Mouse (Mus musculus) adrenal gland, postnatal 25 days (tissue): ENCODE results near the gene Ccdc186. TPM values are rescaled to one million over a fixed set of nuclear protein-coding genes. Genes with fewer than 3 reads are reported as not detected.

Experiments used
- DNase-seq: peaks from one replicate; pipeline ENCODE4 v3.0.0; 2021; ENCODE audit warnings: mixed read lengths
- long read RNA-seq: library from polyadenylated mRNA; stranded (forward); transcript quantifications from one replicate; pipeline ENCODE4 v2.0.0, GENCODE M21; 2021
- total RNA-seq: library from RNA; stranded (reverse); gene quantifications from 2 replicates; pipeline ENCODE4 v1.2.3, GENCODE M21; 2021

Ccdc186 gene
- 25.5 and 31.9 TPM in 2 replicates for total RNA-seq
- long read RNA-seq, full-length matches to known transcripts = 5 of 13 reads
- long read RNA-seq, partial matches to known transcripts = 5 of 13 reads
- long read RNA-seq, other reads (novel, unspliced or antisense) = 3 of 13 reads

DNA sequence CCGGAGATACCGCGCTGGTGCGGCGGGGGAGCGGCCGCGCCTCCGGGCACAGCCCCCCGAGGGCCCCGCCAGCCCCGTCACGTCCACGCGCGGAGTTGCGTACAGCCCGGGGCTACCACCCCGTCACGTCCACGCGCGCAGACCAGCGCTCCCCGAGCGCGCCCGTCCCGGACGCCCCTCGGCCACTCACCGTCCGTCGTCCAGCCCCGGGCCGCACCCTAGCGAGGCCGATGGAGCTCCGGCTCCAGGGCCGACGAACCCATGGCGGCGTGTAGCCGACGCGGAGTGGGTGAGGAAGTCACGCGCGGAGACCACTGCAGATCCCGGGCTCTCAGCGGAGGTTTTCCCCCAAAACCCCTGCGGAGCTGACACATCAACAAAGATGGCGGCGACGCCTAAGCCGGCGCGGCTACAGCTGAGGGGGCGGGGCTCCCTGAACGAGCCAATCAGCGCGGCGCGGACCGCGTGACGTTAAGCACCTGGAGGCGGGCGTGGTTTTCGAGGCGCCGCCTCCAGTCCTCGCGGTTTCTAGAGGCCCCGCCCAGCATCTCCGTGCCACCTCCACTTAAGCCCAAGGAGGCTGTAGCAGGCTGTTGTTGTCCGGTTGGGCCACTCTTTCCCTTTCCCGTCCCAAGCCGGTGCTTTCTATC is at the start of gene Ccdc186:
Gene Ccdc186 (minus strand): TSS at position 393 of the 650 bp plus-strand sequence.
- DNase-seq = peak; percentile 97

DNA sequence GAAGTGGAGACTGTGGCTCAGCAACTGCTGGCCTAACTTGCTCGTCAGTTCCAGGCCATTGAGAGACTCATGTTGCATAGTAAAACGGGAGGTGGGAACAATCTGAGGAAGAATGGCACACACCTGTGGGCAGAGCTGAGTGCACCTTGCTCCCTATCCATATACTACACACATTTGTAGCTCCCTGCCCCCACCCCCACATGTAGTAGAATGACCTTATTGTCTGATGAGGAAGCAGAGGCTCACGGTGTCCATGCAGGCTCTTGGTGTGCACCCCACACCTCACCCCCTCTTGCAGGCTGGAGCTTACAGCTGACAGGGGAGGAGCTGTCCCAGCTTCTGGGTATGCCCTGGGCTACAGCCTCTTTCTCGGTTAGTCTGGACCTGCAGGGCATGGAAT is 45.7 kb upstream of the Ccdc186 start:
- DNase-seq = no peak

DNA sequence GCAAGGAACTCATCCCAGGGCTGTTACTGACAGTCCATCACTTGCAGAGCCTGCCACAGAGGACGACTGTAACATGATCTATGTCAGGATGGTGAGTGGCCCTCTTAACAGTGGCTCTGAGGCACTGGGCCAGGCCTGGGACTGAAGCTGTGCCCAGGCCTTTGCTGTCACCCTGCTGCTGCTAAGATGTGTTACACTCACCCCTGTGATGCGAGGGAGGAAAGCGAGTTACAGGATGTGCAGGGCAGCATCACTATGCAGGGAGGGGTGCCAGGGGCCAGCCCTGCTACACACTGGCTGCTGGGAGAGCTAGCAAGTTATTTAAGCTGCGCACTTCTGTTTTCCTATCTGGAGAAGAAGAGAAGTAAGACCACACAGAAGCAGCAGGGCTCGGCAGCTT is 34.5 kb upstream of the Ccdc186 start:
- no peak for DNase-seq

DNA sequence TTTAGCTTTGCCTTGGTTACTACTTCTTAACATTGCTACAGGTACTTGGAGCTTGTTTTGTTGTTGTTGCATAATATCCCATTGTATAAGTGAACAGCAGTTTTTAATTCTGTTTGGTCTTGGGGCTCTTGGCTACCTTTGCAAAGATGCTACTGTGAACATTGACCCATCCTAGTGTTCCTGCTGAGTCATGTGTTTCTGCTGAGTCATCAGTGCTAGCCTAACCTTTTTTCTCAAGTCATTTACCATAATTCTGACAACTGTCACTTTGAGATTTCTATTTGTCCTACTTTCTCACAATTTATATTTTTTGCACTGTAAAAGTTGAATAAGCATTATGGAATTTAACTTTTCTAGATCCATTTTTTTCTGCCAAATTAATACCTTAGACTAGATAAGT is 30.6 kb upstream of the Ccdc186 start:
- no peak for DNase-seq

DNA sequence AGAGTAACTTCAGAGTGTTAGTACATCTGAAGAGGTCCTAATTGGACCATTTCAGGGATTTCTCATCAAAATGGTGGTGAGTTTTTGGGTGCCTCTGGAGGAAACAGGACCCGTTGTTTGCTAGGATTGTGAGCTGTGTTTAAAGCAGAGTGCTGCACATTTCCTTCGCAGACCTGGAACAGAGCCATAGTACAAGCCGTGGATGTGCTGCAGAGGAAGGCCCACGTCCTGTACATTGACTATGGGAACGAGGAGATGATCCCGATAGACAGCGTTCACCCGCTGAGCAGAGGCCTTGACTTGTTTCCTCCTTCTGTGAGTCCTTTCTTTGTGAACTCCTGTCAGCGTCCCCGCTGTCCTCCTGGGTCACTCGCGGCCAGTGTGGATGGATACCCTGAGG is 21.0 kb upstream of the Ccdc186 start:
- DNase-seq = no peak

DNA sequence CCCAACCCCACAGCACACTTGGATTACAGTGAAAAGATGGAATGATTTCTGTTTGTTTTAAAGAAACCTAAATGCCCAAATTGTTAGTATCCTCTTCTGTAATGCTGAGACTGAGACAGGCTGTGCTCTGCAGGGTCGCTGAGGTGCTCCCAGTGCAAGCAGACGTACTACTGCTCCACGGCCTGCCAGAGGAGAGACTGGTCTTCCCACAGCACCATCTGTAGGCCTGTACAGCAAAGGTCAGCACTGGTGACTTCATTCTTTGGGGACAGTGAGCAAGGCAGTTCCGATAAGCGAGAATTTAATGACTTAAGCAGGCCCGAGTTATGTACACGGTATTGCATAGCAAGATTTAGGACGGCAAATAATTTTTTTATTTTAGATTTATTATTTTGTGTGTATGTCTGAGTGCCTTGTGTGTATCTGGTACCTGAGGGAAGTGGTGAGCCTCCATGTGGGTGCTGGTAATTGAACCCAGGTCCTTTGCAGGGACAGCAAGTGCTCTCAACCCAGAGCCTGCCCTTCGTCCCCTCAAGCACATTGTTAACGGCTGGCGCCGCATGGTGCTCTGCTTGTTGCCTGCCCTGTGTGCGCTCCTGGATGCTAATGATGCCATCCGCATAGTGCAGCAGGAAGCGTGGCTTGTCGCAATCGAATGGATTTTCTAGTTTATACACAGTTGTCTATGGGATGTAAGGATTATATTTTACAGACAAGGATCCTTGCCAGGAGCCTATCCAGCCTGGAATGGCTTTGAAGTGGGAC is 17.1 kb upstream of the Ccdc186 start:
- DNase-seq = no peak

DNA sequence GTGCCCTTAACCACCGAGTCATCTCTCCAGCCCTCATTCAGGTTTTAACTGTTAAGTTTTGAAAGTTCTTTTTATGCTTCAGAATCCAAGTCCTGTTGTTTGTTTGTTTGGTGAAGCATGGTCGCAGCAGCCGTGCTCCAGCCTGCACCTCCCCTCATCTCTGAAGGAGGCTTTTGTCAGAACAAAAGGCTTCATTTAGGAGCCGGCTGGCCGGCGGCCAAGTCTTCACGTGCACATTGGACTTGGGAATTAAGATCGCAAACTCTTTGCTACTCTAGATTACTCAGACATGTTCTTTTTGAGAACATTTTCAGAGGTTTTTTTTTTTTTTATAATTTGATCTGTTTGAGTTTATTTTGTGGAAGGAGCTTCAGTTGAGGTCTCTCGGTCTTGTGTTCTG is 13.3 kb upstream of the Ccdc186 start:
- DNase-seq = no peak

DNA sequence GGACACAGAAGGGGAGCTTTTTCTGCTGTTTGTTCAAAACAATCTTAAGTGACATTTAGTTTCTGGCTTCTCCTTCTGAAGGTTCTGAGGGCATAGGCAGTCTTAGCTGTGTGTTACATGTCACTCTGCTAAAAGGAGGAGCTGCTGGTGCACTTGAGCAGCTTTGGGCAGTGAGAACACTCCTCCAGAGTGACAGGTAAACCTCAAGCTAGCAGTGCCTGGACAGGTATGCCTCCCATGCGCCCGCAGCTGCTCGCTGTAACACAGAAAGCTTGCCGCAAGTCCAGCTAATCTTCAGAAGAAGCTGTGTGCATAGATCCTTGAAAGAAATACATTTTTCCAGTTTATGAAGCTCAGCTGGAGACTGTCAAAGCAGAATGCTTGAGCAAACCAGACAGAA is 8.2 kb upstream of the Ccdc186 start:
- DNase-seq = no peak

DNA sequence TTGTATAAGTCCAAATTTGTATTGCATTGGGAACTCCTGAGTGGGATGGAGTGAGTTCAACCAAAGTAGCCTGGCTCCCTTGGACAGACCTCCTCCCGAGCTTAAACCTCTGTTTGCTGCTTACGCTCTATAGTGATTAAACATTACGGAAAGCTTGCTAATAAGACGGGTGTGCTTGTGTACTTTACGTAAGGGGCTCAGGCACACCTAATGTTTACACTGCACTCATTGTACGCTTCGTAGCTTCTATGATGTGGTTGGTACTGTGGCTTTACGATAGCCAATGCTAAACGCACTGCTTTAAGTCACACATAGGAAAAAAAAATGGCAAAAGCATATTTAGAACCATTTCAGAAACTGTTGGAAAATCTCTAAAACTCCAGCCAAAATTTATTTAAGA is 7.3 kb upstream of the Ccdc186 start:
- DNase-seq = no peak

DNA sequence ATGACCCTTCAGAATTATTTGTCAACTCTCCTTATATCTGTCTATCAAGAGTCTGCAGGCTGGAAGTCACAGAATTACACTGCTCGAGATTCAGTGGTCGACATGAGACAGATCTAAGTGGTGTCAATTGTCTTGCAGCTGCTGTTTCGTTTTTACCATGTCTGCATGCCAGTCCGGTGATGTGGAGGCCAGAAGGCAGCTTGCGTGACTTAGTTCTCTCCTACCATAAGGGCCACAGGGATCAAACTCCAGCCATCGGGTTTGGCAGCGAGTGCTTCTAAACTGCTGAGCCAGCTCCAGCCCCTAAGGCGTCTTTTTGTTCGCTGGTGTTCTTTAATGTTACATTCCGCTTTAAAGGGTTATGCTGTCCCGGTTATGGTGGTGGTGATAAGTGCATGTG is 6.3 kb upstream of the Ccdc186 start:
- DNase-seq = no peak

DNA sequence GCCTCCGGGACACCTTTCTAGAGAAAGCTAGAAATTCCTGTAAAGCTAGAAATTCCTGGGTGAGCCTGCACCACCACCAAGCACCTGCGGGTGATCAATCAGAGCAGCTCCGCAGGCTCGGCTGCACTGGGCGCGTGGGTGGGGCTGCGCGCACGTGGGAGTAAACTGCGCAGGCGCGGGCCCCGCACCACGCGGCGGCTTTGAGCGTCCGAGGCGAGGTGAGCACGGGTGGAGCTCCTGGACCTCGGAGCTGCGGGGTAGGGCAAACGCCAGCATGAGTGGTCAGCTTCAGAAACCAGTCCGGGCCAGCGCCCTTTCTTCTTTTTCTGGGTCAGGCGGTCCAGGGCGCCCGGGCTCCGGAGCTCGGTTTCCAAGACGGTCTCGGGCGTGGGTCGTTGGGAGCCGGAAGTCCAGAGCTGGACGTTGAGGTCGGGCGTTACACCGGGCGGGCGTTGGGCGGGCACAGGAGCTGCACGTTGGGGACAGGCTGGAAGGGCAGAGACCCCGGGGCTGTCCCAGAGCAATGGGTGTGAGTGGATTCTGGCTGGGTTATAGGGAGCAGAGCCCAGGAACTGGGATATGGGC is 4.1 kb upstream of the Ccdc186 start, which contains the start of gene Tdrd1:
Gene Tdrd1 (plus strand): TSS at position 163 of the 585 bp plus-strand sequence.
- no peak for DNase-seq

DNA sequence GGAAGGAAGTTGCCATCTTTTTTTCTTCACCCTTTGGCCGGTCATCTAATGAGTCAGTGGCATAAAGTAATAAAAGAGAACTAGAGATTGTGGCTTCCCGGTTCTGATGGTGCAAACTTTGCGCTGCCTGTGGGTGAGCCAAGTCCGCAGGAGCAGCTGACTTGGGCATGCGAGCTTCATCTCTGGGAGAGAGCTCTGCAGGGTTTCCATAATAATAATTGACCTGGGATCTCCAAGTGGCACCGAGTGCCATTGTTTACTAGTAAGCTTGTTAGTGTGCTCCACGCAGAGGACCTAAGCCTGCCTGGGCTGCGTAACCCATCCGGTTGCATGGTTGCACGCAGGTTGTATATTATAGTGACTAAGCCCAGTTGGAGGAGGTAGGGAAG is 452 bp upstream of the Ccdc186 start:
- DNase-seq = no peak

DNA sequence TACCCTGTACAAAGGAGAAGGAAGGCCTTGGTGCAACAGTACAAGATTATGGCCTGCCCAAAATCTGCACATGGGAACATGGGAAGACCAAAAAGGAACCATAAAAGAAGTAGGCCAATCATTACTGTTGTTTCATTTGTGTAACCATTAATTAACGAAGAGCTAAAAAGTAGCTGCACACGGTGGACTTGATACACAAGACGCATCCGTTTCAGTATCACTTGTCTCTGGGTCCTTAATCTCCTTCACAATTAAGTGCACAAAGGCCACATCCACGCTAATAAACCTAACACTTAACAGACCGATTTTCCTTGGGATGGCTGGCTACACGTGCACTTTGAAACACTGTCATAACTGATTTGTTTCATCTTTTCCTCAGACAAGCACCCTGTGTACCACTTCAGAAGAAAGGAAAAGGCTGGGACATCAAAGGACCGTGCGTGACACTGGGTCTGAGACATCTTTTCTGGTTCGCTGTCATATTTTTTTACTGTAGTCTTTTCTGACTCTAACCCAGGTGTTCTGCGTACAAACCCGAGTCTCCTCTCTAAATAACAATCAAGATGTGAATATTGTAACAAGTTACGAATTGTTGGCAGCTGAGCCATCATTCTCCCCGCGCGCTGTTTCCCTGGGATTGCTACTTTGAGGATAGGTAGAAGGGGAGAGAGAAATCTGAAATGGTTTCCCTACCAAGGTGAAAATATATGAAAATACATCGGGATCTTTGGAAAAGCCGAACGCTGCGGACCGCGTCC is 771 bp downstream of the Ccdc186 start:
- no peak for DNase-seq

DNA sequence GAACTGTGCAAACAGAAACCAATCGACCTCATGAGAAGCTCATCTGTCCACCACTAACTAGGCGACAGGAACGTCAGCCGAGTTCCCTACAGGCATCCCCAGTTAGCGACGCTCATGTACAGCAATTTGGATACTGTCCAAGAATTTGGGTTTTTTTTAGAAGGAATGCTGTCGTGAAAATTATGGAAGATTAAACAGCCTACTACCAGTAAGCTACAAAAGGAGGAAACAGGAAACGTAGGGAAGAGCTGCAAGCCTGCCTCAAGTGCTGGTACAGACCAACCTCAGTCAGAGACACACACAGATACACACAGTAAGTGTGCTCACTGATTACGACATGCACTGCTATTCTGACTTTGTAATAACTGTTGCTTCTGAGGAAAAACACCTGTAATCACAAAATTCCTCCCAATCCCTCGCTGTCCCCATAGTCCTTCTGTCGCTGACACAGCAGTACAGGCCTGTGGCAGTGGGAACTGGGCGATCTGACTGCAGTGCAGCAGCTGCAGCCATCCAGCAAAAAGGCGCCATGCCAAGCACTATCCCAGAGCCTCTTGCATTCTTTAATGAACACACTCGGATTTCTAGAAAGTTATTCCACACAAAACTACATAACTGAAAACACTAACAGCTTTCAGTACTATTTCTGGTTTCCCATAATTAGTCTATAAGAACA is 4.0 kb downstream of the Ccdc186 start:
- DNase-seq = no peak

DNA sequence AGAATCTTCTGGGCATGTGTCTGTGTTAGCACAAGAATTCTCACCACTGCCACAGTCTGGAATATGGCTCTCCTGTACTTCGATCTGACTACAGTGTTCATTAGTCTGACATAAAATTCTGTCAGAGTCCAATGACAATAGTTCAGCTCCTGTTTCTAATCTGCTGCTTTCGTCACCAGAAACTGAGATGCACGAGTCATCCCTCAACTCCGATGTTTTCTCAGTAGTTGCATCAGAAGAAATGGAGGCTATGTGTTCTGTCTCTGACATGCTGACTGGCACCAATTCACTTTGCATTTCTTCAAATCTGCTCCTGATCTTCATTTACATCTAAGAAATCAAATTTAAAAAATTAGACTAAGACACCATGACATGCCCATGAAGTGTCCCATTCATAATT is 8.6 kb downstream of the Ccdc186 start:
- no peak for DNase-seq

DNA sequence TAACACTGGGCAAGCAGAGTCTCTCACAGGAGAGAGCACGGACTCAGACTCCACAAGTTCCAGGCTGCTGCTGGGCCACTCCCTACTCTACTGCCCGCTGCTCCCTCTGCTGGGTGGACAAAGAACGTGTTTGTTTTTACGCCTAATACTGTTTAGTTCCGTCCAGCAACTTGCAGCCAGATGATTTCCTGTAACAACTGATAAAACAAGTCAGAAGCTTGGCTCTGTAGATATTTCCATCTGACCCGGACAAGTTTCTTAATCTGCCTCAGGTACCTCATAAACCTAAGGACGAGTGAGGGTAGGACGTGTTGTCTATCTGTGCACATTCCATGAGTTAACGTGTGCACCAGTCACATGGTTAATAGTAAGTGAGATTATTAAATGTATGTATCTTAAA is 10.4 kb downstream of the Ccdc186 start:
- DNase-seq = peak; percentile 43

DNA sequence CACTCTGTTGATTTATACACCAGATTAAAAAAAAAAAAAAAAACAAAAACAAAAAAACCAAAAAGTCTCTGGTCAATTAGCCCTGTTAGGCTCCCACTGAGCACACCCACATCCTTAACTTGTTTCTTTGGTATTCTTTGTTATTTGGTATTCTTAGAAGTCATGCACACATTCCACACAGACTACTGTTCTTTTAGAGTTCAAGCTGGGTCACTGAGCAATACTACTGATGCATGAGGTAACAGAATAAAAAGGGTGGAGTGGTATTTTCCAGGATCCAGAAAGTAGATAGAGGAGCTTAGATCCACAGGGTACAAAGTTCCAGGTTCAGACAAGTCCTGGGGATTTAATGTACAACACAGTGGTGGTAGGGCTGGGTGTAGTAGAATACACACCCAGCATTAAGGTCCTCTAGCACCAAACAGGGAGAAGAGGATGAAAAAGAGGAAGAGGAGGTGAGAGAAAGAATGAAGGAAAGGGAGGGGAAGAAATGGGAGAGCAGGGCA is 11.3 kb downstream of the Ccdc186 start:
- no peak for DNase-seq

DNA sequence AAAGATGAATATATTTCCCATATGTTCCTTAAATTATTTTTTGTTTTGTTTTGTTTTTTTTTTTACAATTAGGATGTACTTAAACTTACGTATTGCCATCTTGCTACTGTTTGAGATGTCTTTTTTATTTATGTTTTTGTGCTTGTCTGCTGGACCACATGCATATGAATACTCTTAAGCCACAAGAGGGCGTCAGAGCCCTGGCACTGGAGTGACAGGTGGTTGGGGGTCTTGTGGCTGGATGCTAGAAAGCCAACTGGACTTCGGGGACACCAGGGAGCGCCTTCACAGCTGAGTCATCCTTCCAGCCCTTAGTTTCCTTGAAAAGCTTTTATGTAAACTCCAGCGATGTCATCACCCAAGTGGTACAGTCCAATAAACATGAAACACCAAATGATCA is 13.2 kb downstream of the Ccdc186 start:
- DNase-seq = no peak

DNA sequence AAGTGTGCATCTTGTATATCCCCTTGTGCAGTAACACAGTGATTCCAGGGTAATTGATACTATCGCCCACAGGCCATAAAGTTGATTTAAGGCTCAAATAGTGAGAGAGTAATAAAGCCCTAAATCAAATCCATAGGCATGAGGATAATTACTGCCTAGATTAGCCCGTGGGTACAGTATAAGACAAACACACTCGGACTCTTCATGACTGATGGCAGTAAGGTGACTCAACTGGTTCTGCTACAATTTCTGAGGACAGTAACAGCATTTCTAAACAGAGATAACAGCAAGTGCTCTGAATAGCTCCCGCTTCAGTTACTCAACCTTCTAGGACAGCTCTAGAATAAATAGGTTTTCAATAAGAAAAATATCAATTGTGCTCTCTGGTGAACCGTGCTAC is 14.9 kb downstream of the Ccdc186 start:
- no peak for DNase-seq

DNA sequence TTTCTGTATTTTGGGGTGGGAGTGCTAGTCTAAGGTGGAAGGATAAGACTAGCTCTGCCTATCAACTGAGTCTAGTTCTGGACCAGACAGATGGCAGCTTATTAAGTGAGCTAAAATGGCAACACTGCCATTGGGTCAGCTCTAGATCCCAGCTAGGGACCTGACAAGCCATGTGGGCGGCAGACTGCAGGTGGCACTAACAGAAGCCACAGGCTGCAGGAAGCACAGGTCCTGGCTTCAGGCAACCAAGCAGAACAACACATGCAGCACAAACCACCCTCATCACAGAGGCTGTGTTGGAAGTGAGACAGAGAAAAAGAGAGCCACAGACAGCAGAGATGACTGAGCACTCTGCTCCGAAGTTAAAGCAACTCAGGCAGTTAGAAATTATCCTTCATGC is 16.6 kb downstream of the Ccdc186 start:
- no peak for DNase-seq

DNA sequence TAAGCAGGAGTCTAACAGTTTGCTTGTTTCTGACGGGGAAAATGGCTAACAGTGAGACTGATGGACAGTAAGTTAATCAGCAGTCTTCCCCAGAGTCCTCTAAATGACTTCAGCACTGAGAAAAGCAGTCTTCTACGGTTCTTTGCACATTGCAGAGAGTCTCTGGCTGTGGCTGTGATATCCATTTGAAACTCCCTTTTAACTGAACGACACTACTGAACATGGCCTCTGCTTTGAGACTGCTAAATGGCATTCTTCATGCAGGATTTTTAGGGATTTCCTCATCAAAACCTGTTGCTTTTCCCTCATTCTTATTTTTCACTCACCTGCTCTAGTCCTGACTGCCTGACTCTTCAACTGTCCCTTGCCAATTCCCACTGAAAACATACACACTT is 19.6 kb downstream of the Ccdc186 start:
- no peak for DNase-seq
